Mouse (Mus musculus): ENCODE data around the gene Mettl26. TPM values are rescaled to one million over a fixed set of nuclear protein-coding genes. Genes with fewer than 3 reads are reported as not detected.

The Mettl26 gene
- polyA plus RNA-seq, 1 experiment from 2014 or later: 58.2 TPM

GRCm38 (mm10) chr17:25895891-25896290, 21.0 kb downstream of the Mettl26 start:
- peaks cover 10% of the 10 kb centered on the region; the same call in 1 of the 2 replicates for H3K4me1 ChIP-seq (ENCODE audit: control insufficient read depth, insufficient read depth, low read length)
- no peaks in the 10 kb centered on the region for H3K27me3 ChIP-seq (ENCODE audit: control insufficient read depth, insufficient read depth, low read length)
- ATAC-seq (ENCODE audit: low FRiP score, low TSS enrichment) (no peak), DNase-seq (no peak)
- H3K9ac ChIP-seq (replicated peaks; ENCODE audit: low read length): no peak overlapping the region
- no peaks in the 10 kb centered on the region for H3K9me3 ChIP-seq (ENCODE audit: control insufficient read depth, low read length)
- no peak overlapping the region for H3K4me2 ChIP-seq (ENCODE audit: low read length)
- H3K4me3 ChIP-seq (replicated peaks; ENCODE audit: low read depth, low read length): no peak overlapping the region
- 53% methylated on average over 12 of the region's 12 CpGs for WGBS
- 0 out of 2 replicates have a peak overlapping the region, but pooled peaks have one; percentile 6 for H3K27ac ChIP-seq (replicated peaks; ENCODE audit: low read depth, low read length)
- no peaks in the 10 kb centered on the region for H3K36me3 ChIP-seq (ENCODE audit: control insufficient read depth, insufficient read depth, low read length)

DNA sequence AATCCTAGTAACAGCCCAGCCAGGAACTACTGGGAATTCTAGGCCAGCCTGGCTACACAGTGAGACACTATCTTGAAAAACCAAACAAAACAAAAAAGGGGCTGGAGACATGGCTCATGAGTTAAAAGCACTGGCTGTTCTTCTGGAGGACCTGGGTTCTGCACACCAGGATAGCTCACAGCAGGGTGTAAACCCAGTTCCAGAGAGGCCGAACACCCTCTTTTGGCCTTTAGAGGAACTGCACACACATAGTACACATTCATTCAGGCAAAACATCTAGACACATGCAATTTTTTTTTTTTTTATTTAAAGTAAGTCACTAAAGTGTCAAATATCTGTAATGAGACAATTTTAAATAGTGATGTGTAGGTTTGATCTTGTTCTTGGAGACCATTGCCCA, 25.3 kb downstream of the Mettl26 start:
- Histone ChIP-seq H3K27ac (replicated peaks; ENCODE audit: low read depth, low read length) (no peak overlapping the region), H3K9me3 (ENCODE audit: control insufficient read depth, low read length) (no peaks in the 10 kb centered on the region), H3K4me1 (ENCODE audit: control insufficient read depth, insufficient read depth, low read length) (peaks cover 5% of the 10 kb centered on the region; the same call in 1 of the 2 replicates), H3K27me3 (ENCODE audit: control insufficient read depth, insufficient read depth, low read length) (no peaks in the 10 kb centered on the region), H3K4me3 (replicated peaks; ENCODE audit: low read depth, low read length) (no peak overlapping the region), H3K36me3 (ENCODE audit: control insufficient read depth, insufficient read depth, low read length) (no peaks in the 10 kb centered on the region), H3K4me2 (ENCODE audit: low read length) (no peak overlapping the region), H3K9ac (replicated peaks; ENCODE audit: low read length) (no peak overlapping the region)
- ATAC-seq (ENCODE audit: low FRiP score, low TSS enrichment) (no peak), DNase-seq (no peak)
- 96% methylated on average over 1 of the region's 1 CpGs for WGBS

DNA sequence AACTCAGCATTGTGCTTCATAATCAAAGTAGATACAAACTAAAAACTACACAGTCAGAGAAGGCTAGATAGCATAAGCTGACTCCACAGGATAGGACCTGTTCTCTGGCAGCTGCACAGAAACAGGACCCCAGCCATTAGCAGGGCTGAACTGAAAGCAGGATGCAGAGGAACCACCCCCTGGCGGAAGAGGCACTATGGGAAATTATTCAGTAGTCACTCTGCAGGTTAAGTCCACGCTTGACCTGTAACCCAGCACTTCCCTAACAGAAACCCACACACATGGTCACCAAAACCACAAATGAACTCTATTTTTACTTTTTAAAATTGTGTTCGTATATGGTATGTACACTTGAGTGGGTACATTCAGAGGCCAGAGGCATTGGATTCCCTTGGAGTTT, 28.2 kb downstream of the Mettl26 start:
- Histone ChIP-seq H3K4me1 (ENCODE audit: control insufficient read depth, insufficient read depth, low read length) (no peaks in the 10 kb centered on the region), H3K9me3 (ENCODE audit: control insufficient read depth, low read length) (no peaks in the 10 kb centered on the region), H3K4me3 (replicated peaks; ENCODE audit: low read depth, low read length) (no peak overlapping the region), H3K4me2 (ENCODE audit: low read length) (no peak overlapping the region), H3K9ac (replicated peaks; ENCODE audit: low read length) (no peak overlapping the region), H3K27ac (replicated peaks; ENCODE audit: low read depth, low read length) (no peak overlapping the region), H3K36me3 (ENCODE audit: control insufficient read depth, insufficient read depth, low read length) (0 out of 2 replicates have a peak, but pooled peaks cover 4% of the 10 kb centered on the region), H3K27me3 (ENCODE audit: control insufficient read depth, insufficient read depth, low read length) (no peaks in the 10 kb centered on the region)
- 88% methylated on average over 3 of the region's 3 CpGs for WGBS
- ATAC-seq (ENCODE audit: low FRiP score, low TSS enrichment): no peak
- DNase-seq: no peak

DNA sequence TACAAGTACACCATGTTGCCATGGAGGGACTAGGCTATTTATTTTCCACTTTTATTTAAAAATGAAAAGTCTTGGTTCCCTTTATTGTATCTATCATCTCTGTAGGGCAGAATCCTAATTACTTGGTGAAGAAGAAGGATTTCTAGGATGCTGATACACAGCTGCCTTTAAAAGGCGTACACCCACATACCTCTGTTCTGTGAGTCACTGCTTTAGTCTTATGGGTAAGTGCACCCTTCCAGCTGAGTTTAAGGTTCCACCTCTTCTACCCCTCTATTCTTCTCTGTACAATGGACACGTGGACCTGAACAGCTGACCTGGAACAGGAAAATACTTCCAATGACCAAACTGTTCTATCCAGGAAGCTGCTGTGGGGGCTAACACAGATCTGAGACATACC, 32.8 kb downstream of the Mettl26 start:
- H3K4me3 ChIP-seq (replicated peaks; ENCODE audit: low read depth, low read length): no peak overlapping the region
- H3K4me2 ChIP-seq (ENCODE audit: low read length): no peak overlapping the region
- H3K9ac ChIP-seq (replicated peaks; ENCODE audit: low read length): no peak overlapping the region
- 87% methylated on average over 2 of the region's 2 CpGs for WGBS
- 0 out of 2 replicates have a peak, but pooled peaks cover 4% of the 10 kb centered on the region for H3K36me3 ChIP-seq (ENCODE audit: control insufficient read depth, insufficient read depth, low read length)
- DNase-seq (no peak), ATAC-seq (ENCODE audit: low FRiP score, low TSS enrichment) (no peak)
- H3K9me3 ChIP-seq (ENCODE audit: control insufficient read depth, low read length): no peaks in the 10 kb centered on the region
- H3K27me3 ChIP-seq (ENCODE audit: control insufficient read depth, insufficient read depth, low read length): no peaks in the 10 kb centered on the region
- no peak overlapping the region for H3K27ac ChIP-seq (replicated peaks; ENCODE audit: low read depth, low read length)
- no peaks in the 10 kb centered on the region for H3K4me1 ChIP-seq (ENCODE audit: control insufficient read depth, insufficient read depth, low read length)

DNA sequence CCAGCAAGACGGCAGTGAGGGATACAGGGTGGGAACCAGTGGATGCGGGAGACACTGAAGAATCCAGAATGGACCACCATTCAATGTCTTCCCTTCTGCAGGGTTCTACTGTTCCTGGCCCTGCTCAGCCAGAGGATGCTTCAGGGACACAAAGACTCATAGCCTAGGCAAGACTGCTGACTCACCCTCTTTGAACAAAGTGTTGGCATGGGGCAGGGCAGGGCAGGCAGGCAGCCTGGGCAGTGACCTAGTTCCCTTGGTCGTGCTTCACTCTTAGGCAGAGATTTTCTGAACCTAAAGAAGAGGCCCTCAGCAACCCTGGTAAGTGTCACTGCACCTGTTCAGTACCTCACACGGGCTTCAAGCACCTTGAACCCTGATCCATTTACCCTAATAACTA, 36.9 kb downstream of the Mettl26 start:
- Histone ChIP-seq H3K4me2 (ENCODE audit: low read length) (no peak overlapping the region), H3K9ac (replicated peaks; ENCODE audit: low read length) (no peak overlapping the region), H3K27me3 (ENCODE audit: control insufficient read depth, insufficient read depth, low read length) (no peaks in the 10 kb centered on the region), H3K4me1 (ENCODE audit: control insufficient read depth, insufficient read depth, low read length) (no peaks in the 10 kb centered on the region), H3K36me3 (ENCODE audit: control insufficient read depth, insufficient read depth, low read length) (no peaks in the 10 kb centered on the region), H3K9me3 (ENCODE audit: control insufficient read depth, low read length) (no peaks in the 10 kb centered on the region), H3K4me3 (replicated peaks; ENCODE audit: low read depth, low read length) (no peak overlapping the region), H3K27ac (replicated peaks; ENCODE audit: low read depth, low read length) (no peak overlapping the region)
- DNase-seq: no peak
- no peak for ATAC-seq (ENCODE audit: low FRiP score, low TSS enrichment)
- WGBS: 91% methylated on average over 4 of the region's 4 CpGs

- DNase-seq: no peak
- H3K27ac ChIP-seq (replicated peaks; ENCODE audit: low read depth, low read length): no peak overlapping the region
- H3K4me1 ChIP-seq (ENCODE audit: control insufficient read depth, insufficient read depth, low read length): peaks cover 8% of the 10 kb centered on the region
- H3K4me2 ChIP-seq (ENCODE audit: low read length): no peak overlapping the region
- no peak for ATAC-seq (ENCODE audit: low FRiP score, low TSS enrichment)
- H3K4me3 ChIP-seq (replicated peaks; ENCODE audit: low read depth, low read length): no peak overlapping the region
- no peaks in the 10 kb centered on the region for H3K27me3 ChIP-seq (ENCODE audit: control insufficient read depth, insufficient read depth, low read length)
- H3K36me3 ChIP-seq (ENCODE audit: control insufficient read depth, insufficient read depth, low read length): 0 out of 2 replicates have a peak, but pooled peaks cover 4% of the 10 kb centered on the region
- H3K9me3 ChIP-seq (ENCODE audit: control insufficient read depth, low read length): no peaks in the 10 kb centered on the region
- no peak overlapping the region for H3K9ac ChIP-seq (replicated peaks; ENCODE audit: low read length)
- 91% methylated on average over 14 of the region's 14 CpGs for WGBS
Observed at GRCm38 (mm10) chr17:25913186-25913876, 38.5 kb downstream of the Mettl26 start.

GRCm38 (mm10) chr17:25913877-25914275, 39.0 kb downstream of the Mettl26 start:
- Histone ChIP-seq H3K9me3 (ENCODE audit: control insufficient read depth, low read length) (no peaks in the 10 kb centered on the region), H3K9ac (replicated peaks; ENCODE audit: low read length) (no peak overlapping the region), H3K36me3 (ENCODE audit: control insufficient read depth, insufficient read depth, low read length) (0 out of 2 replicates have a peak, but pooled peaks cover 4% of the 10 kb centered on the region), H3K4me3 (replicated peaks; ENCODE audit: low read depth, low read length) (no peak overlapping the region), H3K27ac (replicated peaks; ENCODE audit: low read depth, low read length) (no peak overlapping the region), H3K4me1 (ENCODE audit: control insufficient read depth, insufficient read depth, low read length) (peaks cover 12% of the 10 kb centered on the region), H3K27me3 (ENCODE audit: control insufficient read depth, insufficient read depth, low read length) (no peaks in the 10 kb centered on the region), H3K4me2 (ENCODE audit: low read length) (no peak overlapping the region)
- 91% methylated on average over 1 of the region's 1 CpGs for WGBS
- DNase-seq (no peak), ATAC-seq (ENCODE audit: low FRiP score, low TSS enrichment) (no peak)

GRCm38 (mm10) chr17:25914295-25914694, 39.4 kb downstream of the Mettl26 start:
- no peak for ATAC-seq (ENCODE audit: low FRiP score, low TSS enrichment)
- no peaks in the 10 kb centered on the region for H3K27me3 ChIP-seq (ENCODE audit: control insufficient read depth, insufficient read depth, low read length)
- no peak overlapping the region for H3K4me3 ChIP-seq (replicated peaks; ENCODE audit: low read depth, low read length)
- 86% methylated on average over 4 of the region's 4 CpGs for WGBS
- 0 out of 2 replicates have a peak, but pooled peaks cover 4% of the 10 kb centered on the region for H3K36me3 ChIP-seq (ENCODE audit: control insufficient read depth, insufficient read depth, low read length)
- H3K27ac ChIP-seq (replicated peaks; ENCODE audit: low read depth, low read length): no peak overlapping the region
- no peak for DNase-seq
- H3K9ac ChIP-seq (replicated peaks; ENCODE audit: low read length): no peak overlapping the region
- no peaks in the 10 kb centered on the region for H3K9me3 ChIP-seq (ENCODE audit: control insufficient read depth, low read length)
- peaks cover 12% of the 10 kb centered on the region for H3K4me1 ChIP-seq (ENCODE audit: control insufficient read depth, insufficient read depth, low read length)
- H3K4me2 ChIP-seq (ENCODE audit: low read length): no peak overlapping the region
